Mouse (Mus musculus) kidney, adult 2 months (tissue): ENCODE results near the gene Nr1i3.

ENCODE experiments used
- CTCF ChIP-seq: fragments of 200-500 bp; conservative IDR thresholded peaks from 2 replicates; pipeline ENCODE4 v1.5.1; 2011; ENCODE audit warnings: low read depth, mild to moderate bottlenecking, control low read depth, low read length, moderate library complexity, mixed read lengths; ENCODE audit not compliant: insufficient read depth, insufficient read length
- POLR2A ChIP-seq: fragments of 200-500 bp; IDR thresholded peaks from one replicate; pipeline ENCODE4 v1.6.1; 2011; ENCODE audit warnings: low read depth, low read length, control low read depth

- TF ChIP-seq CTCF (no peak), POLR2A (no peak)
Measured at GRCm38 (mm10) chr1:171248386-171249226, 34.8 kb downstream of the Nr1i3 start.
